Comparison of ENCODE assay signal across 8 mouse cellular contexts in the genomic region with DNA sequence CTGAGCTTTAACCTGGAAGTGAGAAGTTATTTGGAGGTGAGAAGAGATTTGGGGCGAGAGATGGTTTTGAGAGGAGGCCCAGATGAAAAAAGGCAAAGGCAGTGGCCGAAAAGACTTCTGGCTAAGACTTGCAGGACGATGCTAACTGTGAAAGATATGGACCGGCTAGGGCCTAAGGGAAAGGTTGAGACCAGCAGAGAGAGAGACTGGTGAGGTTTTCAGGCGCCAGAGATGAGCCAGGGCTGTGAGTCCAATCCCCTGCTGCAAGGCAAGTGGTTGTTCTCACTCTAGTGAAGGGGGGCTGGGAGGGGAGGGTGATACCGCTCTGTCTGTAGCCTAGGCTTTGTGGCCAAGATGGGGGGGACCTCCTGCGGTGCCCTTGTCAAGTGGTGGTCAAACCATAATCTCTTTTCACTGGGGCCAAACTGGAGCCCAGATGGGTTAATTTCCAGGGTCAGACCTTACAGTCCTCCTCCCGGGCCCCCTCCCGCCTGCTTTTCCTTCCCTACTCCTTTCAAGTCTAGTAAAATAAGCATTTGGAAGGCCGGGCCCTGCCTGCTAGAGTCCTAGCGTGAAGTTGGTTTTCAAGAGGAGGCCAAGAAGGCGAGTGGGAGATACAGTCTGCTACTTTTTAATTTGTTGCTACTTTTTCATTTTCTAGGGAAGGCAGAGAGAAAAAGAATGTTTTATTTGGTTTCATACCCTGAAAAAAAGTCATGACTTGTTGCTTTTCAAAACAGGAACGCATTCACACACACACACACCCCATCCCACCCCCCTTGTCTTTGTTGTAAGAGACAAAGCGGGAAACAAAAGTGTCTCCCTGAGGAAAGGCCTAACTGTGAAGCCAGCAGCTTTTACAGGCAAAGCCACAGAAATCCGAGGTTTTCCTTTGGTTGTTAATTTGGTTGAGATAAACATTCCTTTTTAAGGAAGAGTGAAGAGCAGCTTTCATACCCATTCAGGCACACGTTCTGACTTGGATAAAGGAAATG. TPM values are rescaled to one million over a fixed set of nuclear protein-coding genes. Genes with fewer than 3 reads are reported as not detected.
A peak's percentile ranks its signal among the peaks of the same experiment; 100 is the strongest.
DNase-seq lines count a peak whose midpoint lies in the region; ATAC-seq lines count a peak whose summit lies in the region.

No protein-coding gene starts in this region.

- H3K27me3 ChIP-seq in embryonic facial prominence, embryonic 12.5 days, result no peaks in the 10 kb centered on the region
- no peaks in the 10 kb centered on the region for H3K27me3 ChIP-seq in kidney, embryonic 16.5 days (ENCODE audit: insufficient read depth, low read length)
- H3K27me3 ChIP-seq in midbrain, embryonic 12.5 days, result peaks cover 28% of the 10 kb centered on the region

- H3K4me1 ChIP-seq in embryonic facial prominence, embryonic 12.5 days, result peaks cover 51% of the 10 kb centered on the region
- peaks cover 55% of the 10 kb centered on the region for H3K4me1 ChIP-seq in kidney, embryonic 16.5 days (ENCODE audit: insufficient read depth, low read length)
- peaks cover 65% of the 10 kb centered on the region for H3K4me1 ChIP-seq in midbrain, embryonic 12.5 days

- 1% methylated on average over 16 of the region's 16 CpGs for WGBS in embryonic facial prominence, embryonic 12.5 days
- 8% methylated on average over 16 of the region's 16 CpGs for WGBS in kidney, embryonic 16.5 days
- WGBS in midbrain, embryonic 12.5 days, result 3% methylated on average over 16 of the region's 16 CpGs

- peak; percentile 35 for DNase-seq in adrenal gland, adult 2 months
- no peak for DNase-seq in adrenal gland, postnatal 4 days (ENCODE audit: low spot score in 2 of 2)
- peak; percentile 82 for DNase-seq in Muller cell, postnatal 12 days (ENCODE audit: inconsistent ontology term)
- DNase-seq in MN1 (ENCODE audit: low spot score), result no peak
- DNase-seq in natural killer cell, adult 2 months (ENCODE audit: low spot score in 2 of 2), result no peak

- peak overlapping the region; percentile 94 for H3K4me3 ChIP-seq in embryonic facial prominence, embryonic 12.5 days
- H3K4me3 ChIP-seq in kidney, embryonic 16.5 days (ENCODE audit: low read length), result peak overlapping the region; percentile 82
- peak overlapping the region; percentile 70 for H3K4me3 ChIP-seq in midbrain, embryonic 12.5 days

- 0 out of 2 replicates have a peak, but pooled peaks cover 7% of the 10 kb centered on the region for H3K36me3 ChIP-seq in embryonic facial prominence, embryonic 12.5 days
- H3K36me3 ChIP-seq in kidney, embryonic 16.5 days (ENCODE audit: insufficient read depth, low read length), result no peaks in the 10 kb centered on the region; the same call in 1 of the 2 replicates
- no peaks in the 10 kb centered on the region for H3K36me3 ChIP-seq in midbrain, embryonic 12.5 days

- H3K4me2 ChIP-seq in embryonic facial prominence, embryonic 12.5 days (replicated peaks), result peak overlapping the region; percentile 95
- peak overlapping the region; percentile 87 for H3K4me2 ChIP-seq in kidney, embryonic 16.5 days (replicated peaks; ENCODE audit: low read depth, low read length)
- H3K4me2 ChIP-seq in midbrain, embryonic 12.5 days (replicated peaks), result peak overlapping the region; percentile 100

- H3K9ac ChIP-seq in embryonic facial prominence, embryonic 12.5 days, result peak overlapping the region; percentile 99
- peak overlapping the region; percentile 93 for H3K9ac ChIP-seq in kidney, embryonic 16.5 days (replicated peaks; ENCODE audit: low read length)
- peak overlapping the region; percentile 77 for H3K9ac ChIP-seq in midbrain, embryonic 12.5 days (replicated peaks)

- H3K9me3 ChIP-seq in embryonic facial prominence, embryonic 12.5 days, result no peaks in the 10 kb centered on the region
- H3K9me3 ChIP-seq in kidney, embryonic 16.5 days (ENCODE audit: low read length), result no peaks in the 10 kb centered on the region
- no peaks in the 10 kb centered on the region for H3K9me3 ChIP-seq in midbrain, embryonic 12.5 days

- no peak for ATAC-seq in embryonic facial prominence, embryonic 12.5 days (ENCODE audit: insufficient number of reproducible peaks, insufficient read depth, low FRiP score, low TSS enrichment)
- no peak for ATAC-seq in kidney, embryonic 16.5 days (ENCODE audit: low FRiP score, low TSS enrichment)
- no peak for ATAC-seq in midbrain, embryonic 12.5 days (ENCODE audit: low FRiP score, low read depth)

- H3K27ac ChIP-seq in embryonic facial prominence, embryonic 12.5 days, result peak overlapping the region; percentile 98
- H3K27ac ChIP-seq in kidney, embryonic 16.5 days (ENCODE audit: low read length), result peak overlapping the region; percentile 70
- H3K27ac ChIP-seq in midbrain, embryonic 12.5 days (replicated peaks), result peak overlapping the region; percentile 72

RNA-seq across cellular contexts. Expression of gene Fzd7, which starts 2.9 kb away (rescaled TPM):
- 10 to 100 TPM in 1 of 2 experiments, 1 to 10 TPM in 1; 9.9 to 16.7 TPM for total RNA-seq in adrenal gland, adult 2 months (2021)
- 20.1 and 22.0 TPM in 2 replicates for polyA plus RNA-seq in adrenal gland, adult 2 months (2012; rRNA removed)
- total RNA-seq in adrenal gland, postnatal 4 days (2021), result 10 to 100 TPM; 23.6 to 28.7 TPM
- 26.3 and 28.5 TPM in 2 replicates for polyA plus RNA-seq in embryonic facial prominence, embryonic 12.5 days (2016; fragmentation: Nextera tagmentation; extraction: Ambion mirVana)
- polyA plus RNA-seq in kidney, embryonic 16.5 days (2015; fragmentation: Nextera tagmentation; extraction: Ambion mirVana), result 16.0 and 18.2 TPM in 2 replicates
- 6.3 and 8.7 TPM in 2 replicates for polyA plus RNA-seq in midbrain, embryonic 12.5 days (2016; fragmentation: Nextera tagmentation; extraction: Ambion mirVana)

RNA-seq across cellular contexts. Expression of gene Gm973, which starts 31.0 kb away (rescaled TPM):
- 10 to 100 TPM in 1 of 2 experiments, 1 to 10 TPM in 1; 1.4 to 40.9 TPM for total RNA-seq in adrenal gland, adult 2 months (2021)
- polyA plus RNA-seq in adrenal gland, adult 2 months (2012; rRNA removed), result 0.46 and 0.83 TPM in 2 replicates
- total RNA-seq in adrenal gland, postnatal 4 days (2021), result 10 to 100 TPM; 31.3 to 33.2 TPM
- polyA plus RNA-seq in embryonic facial prominence, embryonic 12.5 days (2016; fragmentation: Nextera tagmentation; extraction: Ambion mirVana), result 0.67 and 0.82 TPM in 2 replicates
- polyA plus RNA-seq in kidney, embryonic 16.5 days (2015; fragmentation: Nextera tagmentation; extraction: Ambion mirVana), result 1.1 and 1.5 TPM in 2 replicates
- 3.9 and 6.7 TPM in 2 replicates for polyA plus RNA-seq in midbrain, embryonic 12.5 days (2016; fragmentation: Nextera tagmentation; extraction: Ambion mirVana)

Comparison
In these comparisons a context has a peak if more than half of its experiments do, and no peak if none do; other contexts are left out.
1. DNase-seq: peak in adrenal gland, adult 2 months (single experiment) and Muller cell, postnatal 12 days (single experiment); none in adrenal gland, postnatal 4 days (0 of 2), MN1 (single experiment) and natural killer cell, adult 2 months (0 of 2).
2. Peak in every context shown above with its lines, with median percentiles within 50 percentile points of each other: H3K27ac ChIP-seq, H3K4me2 ChIP-seq, H3K4me3 ChIP-seq and H3K9ac ChIP-seq.